Mouse (Mus musculus) liver, embryonic 13.5 days (tissue): ENCODE measurements at regions not wholly inside any gene's neighbourhood (a gene's known extent, or its start where the extent isn't known, plus 50 kb on each side); places are given as distances from the start of the nearest gene placed in this dataset. TPM values are rescaled to one million over a fixed set of nuclear protein-coding genes. Genes with fewer than 3 reads are reported as not detected.
A peak's percentile ranks its signal among the peaks of the same experiment; 100 is the strongest.

Experiments
- ATAC-seq: fragments of 200-750 bp; cut with Nextera tagmentation; 2 replicates; pipeline ENCODE4 v1.8.0; 2017; ENCODE audit warnings: low read depth, mild to moderate bottlenecking, moderate number of reproducible peaks, moderate library complexity
- DNase-seq: peaks from one replicate; pipeline ENCODE4 v3.0.0; 2022
- H3K27ac ChIP-seq: fragments of 300-500 bp; sonication (generic); 2 replicates; pipeline ENCODE4 v1.5.1; 2015; ENCODE audit warnings: moderate library complexity, mild to moderate bottlenecking, inconsistent platforms
- H3K27me3 ChIP-seq: fragments of 300-500 bp; sonication (generic); 2 replicates; pipeline ENCODE4 v1.6.1; 2015; ENCODE audit warnings: mild to moderate bottlenecking, inconsistent platforms
- H3K36me3 ChIP-seq: fragments of 300-500 bp; sonication (generic); 2 replicates; pipeline ENCODE4 v1.6.1; 2015; ENCODE audit warnings: mild to moderate bottlenecking, inconsistent platforms
- H3K4me1 ChIP-seq: fragments of 300-500 bp; sonication (generic); replicated peaks from 2 replicates; pipeline ENCODE4 v1.6.1; 2015; ENCODE audit warnings: inconsistent platforms
- H3K4me2 ChIP-seq: fragments of 300-500 bp; sonication (generic); 2 replicates; pipeline ENCODE4 v1.6.1; 2015; ENCODE audit warnings: inconsistent platforms, mild to moderate bottlenecking, moderate library complexity
- H3K4me3 ChIP-seq: fragments of 300-500 bp; sonication (generic); replicated peaks from 2 replicates; pipeline ENCODE4 v1.5.1; 2015; ENCODE audit warnings: mild to moderate bottlenecking, inconsistent platforms
- H3K9ac ChIP-seq: fragments of 300-500 bp; sonication (generic); 2 replicates; pipeline ENCODE4 v1.6.1; 2015; ENCODE audit warnings: mild to moderate bottlenecking, inconsistent platforms
- H3K9me3 ChIP-seq: fragments of 300-500 bp; sonication (generic); replicated peaks from 2 replicates; pipeline ENCODE4 v1.6.1; 2016; ENCODE audit warnings: inconsistent platforms
- WGBS: fragments of 180-500 bp; shearing (Covaris S2); methylation state at CpG from one replicate; pipeline ENCODE4 v1.1.7; 2015; ENCODE audit not compliant: insufficient replicate concordance; 5-methylcytosine and 5-hydroxymethylcytosine counted together
- microRNA-seq: library from miRNA; unstranded; fragments of <30 nt; microRNA quantifications from one replicate; pipeline ENCODE4, GENCODE M21; 2016

- Histone ChIP-seq H3K4me2 (no peak overlapping the region), H3K27ac (no peak overlapping the region), H3K9me3 (no peaks in the 10 kb centered on the region), H3K27me3 (no peaks in the 10 kb centered on the region), H3K36me3 (no peaks in the 10 kb centered on the region), H3K4me3 (no peak overlapping the region), H3K9ac (no peak overlapping the region), H3K4me1 (no peaks in the 10 kb centered on the region)
- WGBS: 37% methylated on average over 2 of the region's 2 CpGs
- ATAC-seq: no peak
- DNase-seq: no peak
Observed at GRCm38 (mm10) chr1:195312426-195312825, 135.9 kb upstream of the Cr2 start.

GRCm38 (mm10) chr1:195285076-195285475, 108.6 kb upstream of the Cr2 start:
- H3K27ac ChIP-seq: no peak overlapping the region
- H3K36me3 ChIP-seq: no peaks in the 10 kb centered on the region
- H3K9ac ChIP-seq: no peak overlapping the region
- H3K9me3 ChIP-seq: 0 out of 2 replicates have a peak, but pooled peaks cover 2% of the 10 kb centered on the region
- WGBS: 52% methylated on average over 2 of the region's 2 CpGs
- H3K4me3 ChIP-seq: no peak overlapping the region
- no peak for DNase-seq
- no peak overlapping the region for H3K4me2 ChIP-seq
- no peaks in the 10 kb centered on the region for H3K4me1 ChIP-seq
- H3K27me3 ChIP-seq: no peaks in the 10 kb centered on the region
- no peak for ATAC-seq

GRCm38 (mm10) chr1:195241496-195241895, 65.0 kb upstream of the Cr2 start:
- Histone ChIP-seq H3K9ac (no peak overlapping the region), H3K4me3 (no peak overlapping the region), H3K4me2 (no peak overlapping the region), H3K36me3 (no peaks in the 10 kb centered on the region), H3K9me3 (no peaks in the 10 kb centered on the region), H3K4me1 (0 out of 2 replicates have a peak, but pooled peaks cover 2% of the 10 kb centered on the region), H3K27me3 (no peaks in the 10 kb centered on the region), H3K27ac (no peak overlapping the region)
- no peak for ATAC-seq
- peak; percentile 85 for DNase-seq
- WGBS: 3% methylated on average over 30 of the region's 30 CpGs

GRCm38 (mm10) chr1:195232658-195233057, 56.1 kb upstream of the Cr2 start:
- Histone ChIP-seq H3K4me3 (no peak overlapping the region), H3K9ac (no peak overlapping the region), H3K27me3 (no peaks in the 10 kb centered on the region), H3K4me2 (no peak overlapping the region), H3K9me3 (no peaks in the 10 kb centered on the region), H3K27ac (no peak overlapping the region), H3K36me3 (no peaks in the 10 kb centered on the region), H3K4me1 (no peaks in the 10 kb centered on the region)
- ATAC-seq: peak; percentile 54; the same call in 1 of the 2 replicates
- peak; percentile 17 for DNase-seq

GRCm38 (mm10) chr1:195227007-195227406, 50.5 kb upstream of the Cr2 start:
- Histone ChIP-seq H3K9ac (no peak overlapping the region), H3K4me3 (no peak overlapping the region), H3K4me2 (no peak overlapping the region), H3K27ac (no peak overlapping the region), H3K27me3 (no peaks in the 10 kb centered on the region), H3K4me1 (no peaks in the 10 kb centered on the region), H3K36me3 (no peaks in the 10 kb centered on the region), H3K9me3 (no peaks in the 10 kb centered on the region)
- ATAC-seq (no peak), DNase-seq (no peak)
- WGBS: 59% methylated on average over 2 of the region's 2 CpGs

Small RNA genes in the stretch of these regions (microRNA-seq; reads per million reads assigned to microRNA genes)
- gene Gm24802: not detected
